Mouse (Mus musculus): ENCODE results near the gene Stox2.

GRCm38 (mm10) chr8:47345772-47346103 lies 100.4 kb downstream of the Stox2 start:
- no peak for TF ChIP-seq GATA1 (IDR thresholded peaks at IDR 0.05; ENCODE audit: low read length)
- TF ChIP-seq TAL1 (IDR thresholded peaks at IDR 0.05; ENCODE audit: low read length), result no peak

All from erythroblast, embryonic 14.5 days (primary cell).